Mouse (Mus musculus) testis, adult 2 months (tissue): ENCODE results near the gene Ankrd36.

Source experiments
- CTCF ChIP-seq: fragments of 200-500 bp; IDR thresholded peaks from 2 replicates; pipeline ENCODE4 v1.5.1; 2012; ENCODE audit warnings: low read depth, mild to moderate bottlenecking, inconsistent platforms, low read length, moderate library complexity; ENCODE audit not compliant: control insufficient read depth, insufficient read depth, insufficient replicate concordance
- POLR2A ChIP-seq: fragments of 200-500 bp; IDR thresholded peaks from 2 replicates; pipeline ENCODE4 v1.6.1; 2012; ENCODE audit warnings: low read depth, mild to moderate bottlenecking, inconsistent platforms, low read length, moderate library complexity; ENCODE audit not compliant: control insufficient read depth

DNA sequence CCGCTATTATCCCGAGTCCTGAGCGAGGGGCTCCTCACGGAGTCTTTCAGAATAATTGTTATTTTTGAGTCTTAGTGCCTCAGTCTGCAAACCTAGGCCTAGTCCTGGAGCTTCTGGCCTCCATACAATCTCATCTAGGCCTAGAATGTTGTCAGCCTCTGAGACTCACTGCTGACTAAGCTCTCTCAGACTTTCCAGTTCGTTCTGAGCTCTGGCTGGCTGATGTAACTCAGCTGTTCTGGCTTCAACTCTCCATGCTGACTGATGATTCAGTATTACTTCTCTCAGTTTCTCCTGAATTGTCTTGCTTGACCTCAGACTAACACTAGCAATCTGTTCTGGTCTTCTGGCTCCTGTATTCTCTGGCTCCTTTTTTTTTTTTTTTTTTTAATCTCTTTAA is 18.1 kb upstream of the Ankrd36 start:
- TF ChIP-seq CTCF (no peak), POLR2A (no peak)
